ENCODE assay signal across 16 mouse cellular contexts in genomic region chr5:15959760-15960159, GRCm38 (mm10). TPM values are rescaled to one million over a fixed set of nuclear protein-coding genes. Genes with fewer than 3 reads are reported as not detected.
"Had no signal": no experiment of that assay in that cellular context is flagged by ENCODE, and none has a peak within 500 bp of the region (broad histone marks: within the 10 kb centered on the region; RNA-seq: fewer than 3 reads in every experiment).

No protein-coding gene starts in this region.

- H3K4me1 ChIP-seq: limb, embryonic 15.5 days; liver, embryonic 12.5 days; midbrain, embryonic 10.5 days; neural tube, embryonic 13.5 days had no signal

- H3K4me2 ChIP-seq: limb, embryonic 15.5 days; liver, embryonic 12.5 days; lung, embryonic 14.5 days; neural tube, embryonic 13.5 days had no signal

- H3K36me3 ChIP-seq: limb, embryonic 15.5 days; liver, embryonic 12.5 days; midbrain, embryonic 10.5 days; neural tube, embryonic 13.5 days had no signal

- H3K9ac ChIP-seq: limb, embryonic 15.5 days; liver, embryonic 12.5 days; lung, embryonic 14.5 days; neural tube, embryonic 13.5 days had no signal

- H3K27ac ChIP-seq: left cerebral cortex, adult 2 months; limb, embryonic 15.5 days; liver, embryonic 12.5 days; midbrain, embryonic 10.5 days; neural tube, embryonic 13.5 days had no signal

- ATAC-seq: liver, embryonic 12.5 days had no signal

- H3K27me3 ChIP-seq: limb, embryonic 15.5 days; liver, embryonic 12.5 days had no signal

- H3K9me3 ChIP-seq: limb, embryonic 15.5 days; liver, embryonic 12.5 days; midbrain, embryonic 10.5 days; neural tube, embryonic 13.5 days had no signal

- DNase-seq: kidney, postnatal 14 days; lung, embryonic 14.5 days; lung, postnatal 10 days; lung, postnatal 4 days; midbrain, embryonic 14.5 days; retina, postnatal 1 day; right cerebral cortex, postnatal 4 days; spleen, adult 18-20 months; thymus, adult 18-20 months; thymus, postnatal 14 days had no signal

- H3K4me3 ChIP-seq: left cerebral cortex, adult 2 months; limb, embryonic 15.5 days; liver, embryonic 12.5 days; midbrain, embryonic 10.5 days; neural tube, embryonic 13.5 days had no signal

RNA-seq across cellular contexts. Expression of gene Cacna2d1, which starts 25.3 kb away (rescaled TPM):
- total RNA-seq: megakaryocyte, adult 5-6 weeks had no signal
